Mouse (Mus musculus) thymus, postnatal 14 days (tissue): ENCODE measurements around the gene Gm765.

Experiments used
- DNase-seq: peaks from one replicate; pipeline ENCODE4 v3.0.0; 2021

Gene Gm765

DNA sequence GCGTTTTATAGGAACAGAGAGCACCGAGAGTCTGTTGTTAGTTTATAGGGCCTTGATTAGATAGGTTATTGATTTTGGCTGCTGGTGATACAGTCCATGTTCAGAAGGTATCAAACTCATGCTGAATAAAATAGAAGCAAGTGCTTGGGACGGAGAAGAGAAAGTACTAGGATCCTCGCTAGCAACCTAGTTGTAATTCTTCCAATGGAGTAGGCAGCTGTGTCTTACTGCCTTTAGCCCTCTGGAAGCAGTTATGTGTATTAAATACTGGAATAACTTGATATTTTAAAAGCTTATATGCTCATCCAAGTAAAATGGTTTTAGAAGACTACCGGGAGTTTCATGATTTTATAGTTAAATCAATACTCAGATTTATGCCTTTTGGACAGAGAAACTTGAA, 132.3 kb downstream of the Gm765 start:
- no peak for DNase-seq

DNA sequence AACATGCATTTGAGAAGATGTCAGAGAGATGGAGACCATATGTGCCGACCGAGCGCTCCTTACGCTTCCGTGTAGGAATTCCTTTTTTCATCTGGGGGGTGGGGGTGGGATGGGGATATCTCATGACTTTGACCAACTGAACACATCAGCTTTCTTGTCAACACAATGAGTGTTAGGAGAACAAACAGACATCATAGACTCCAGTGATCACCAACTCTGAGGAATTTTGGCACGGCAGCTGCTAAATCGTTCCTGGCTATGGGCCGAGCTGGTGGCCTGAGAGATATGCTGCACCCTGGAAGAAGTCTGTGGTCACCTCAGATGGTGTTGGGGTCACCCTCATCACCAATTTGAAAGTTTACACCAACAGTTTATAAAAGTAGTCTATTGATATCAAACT, 134.5 kb downstream of the Gm765 start:
- no peak for DNase-seq

DNA sequence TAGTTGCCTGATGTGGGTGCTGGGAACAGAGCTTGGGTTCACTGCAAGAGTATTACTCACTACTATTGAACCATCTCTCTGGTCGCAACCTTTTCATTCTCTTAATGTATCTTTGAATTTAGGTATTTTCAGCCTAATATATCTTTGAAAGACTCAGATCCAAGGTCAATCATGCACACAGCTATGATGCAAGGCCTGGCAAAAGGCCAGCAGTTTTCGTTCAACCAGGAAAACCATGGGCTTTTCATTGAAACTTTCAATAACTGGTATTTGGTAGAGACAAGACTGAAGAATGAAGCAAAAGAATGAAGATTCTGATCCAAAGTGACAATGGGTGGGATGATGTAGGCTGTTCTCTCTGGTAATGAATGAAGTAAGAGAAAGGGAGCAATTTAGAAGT, 143.8 kb downstream of the Gm765 start:
- DNase-seq = no peak

DNA sequence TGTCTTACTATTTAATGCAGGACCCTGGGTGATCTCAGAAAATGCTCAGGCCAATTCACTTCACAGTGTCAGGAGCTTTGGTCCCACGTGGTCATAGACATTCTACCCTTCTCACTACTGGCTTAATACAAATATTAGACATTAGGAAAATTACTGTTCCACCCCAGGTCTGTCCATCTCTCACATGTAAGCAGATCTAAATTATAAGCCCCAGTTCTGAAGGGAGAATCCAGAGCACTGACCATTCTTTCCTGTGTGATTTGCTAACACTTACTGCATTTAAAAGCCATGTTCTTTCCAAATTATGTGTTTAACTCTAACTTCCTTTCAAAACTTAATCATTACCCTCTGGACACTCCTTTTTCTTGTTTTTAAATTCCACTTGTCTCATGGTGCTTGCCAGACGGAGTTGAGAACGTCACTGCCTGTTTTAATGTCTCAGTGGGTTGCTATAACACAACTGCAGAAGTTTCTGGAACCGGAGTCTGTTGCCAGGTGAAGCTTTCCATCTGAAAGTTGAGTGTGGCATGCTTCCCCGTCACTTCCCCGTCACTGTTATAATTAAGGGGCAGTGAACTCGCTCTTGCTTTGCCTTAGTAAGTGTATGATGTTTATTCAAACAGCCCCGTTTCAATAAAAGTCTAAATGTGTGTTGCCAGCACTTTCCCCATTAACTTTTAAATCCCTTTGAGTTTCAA, 151.7 kb downstream of the Gm765 start:
- DNase-seq = no peak
